Mouse (Mus musculus) spleen, adult 2 months (tissue): Measurements from ENCODE around the gene Olfr826. TPM values are rescaled to one million over a fixed set of nuclear protein-coding genes. Genes with fewer than 3 reads are reported as not detected.
"Not testable (repeated sequence)": the region's sequence is repeated elsewhere in the genome, so short reads cannot be mapped to it uniquely, and the experiment has no call there.

Experiments
- DNase-seq, 2 experiments: peaks; one replicate each; pipeline versions ENCODE4 v3.0.0 to v3.0.0-alpha.2; 2012 to 2021; ENCODE audit warnings: low spot score in 2 of 2, low read depth in 1 of 2
- H3K27ac ChIP-seq: fragments of 200-500 bp; 2 replicates; pipeline ENCODE4 v1.5.1; 2012; ENCODE audit warnings: low read length, inconsistent platforms; ENCODE audit not compliant: insufficient read depth
- H3K27me3 ChIP-seq: fragments of 200-500 bp; 2 replicates; pipeline ENCODE4 v1.6.1; 2012; ENCODE audit warnings: mild to moderate bottlenecking, moderate library complexity, low read length, inconsistent platforms; ENCODE audit not compliant: control insufficient read depth, insufficient read depth
- H3K36me3 ChIP-seq: fragments of 200-500 bp; 2 replicates; pipeline ENCODE4 v1.6.1; 2012; ENCODE audit warnings: mild to moderate bottlenecking, low read length, inconsistent platforms; ENCODE audit not compliant: control insufficient read depth, insufficient read depth
- H3K4me1 ChIP-seq: fragments of 200-500 bp; 2 replicates; pipeline ENCODE4 v1.6.1; 2011; ENCODE audit warnings: inconsistent platforms; ENCODE audit not compliant: control insufficient read depth, insufficient read depth, insufficient read length
- H3K4me3 ChIP-seq: fragments of 200-500 bp; 2 replicates; pipeline ENCODE4 v1.5.1; 2011; ENCODE audit warnings: mild to moderate bottlenecking, inconsistent platforms; ENCODE audit not compliant: insufficient read depth, insufficient read length; ENCODE audit errors: extremely low read depth
- CTCF ChIP-seq: fragments of 200-500 bp; IDR thresholded peaks from 2 replicates; pipeline ENCODE4 v1.5.1; 2011; ENCODE audit warnings: mild to moderate bottlenecking, inconsistent platforms; ENCODE audit not compliant: insufficient read depth, insufficient read length, insufficient replicate concordance; ENCODE audit errors: extremely low read depth
- POLR2A ChIP-seq: fragments of 200-500 bp; IDR thresholded peaks from 2 replicates; pipeline ENCODE4 v1.6.1; 2011; ENCODE audit warnings: low read depth, low read length, inconsistent platforms
- WGBS: fragments of 180-500 bp; shearing (Covaris S2); methylation state at CpG from one replicate; pipeline ENCODE4 v1.1.7; 2018; 5-methylcytosine and 5-hydroxymethylcytosine counted together
- polyA plus RNA-seq: library from polyadenylated mRNA; depleted of rRNA; stranded (reverse); fragments of >200 nt; gene quantifications from 2 replicates; pipeline ENCODE4 v1.2.3, GENCODE M21; 2012; rRNA removed

The Olfr826 gene
- polyA plus RNA-seq, 1 experiment, result not detected

DNA sequence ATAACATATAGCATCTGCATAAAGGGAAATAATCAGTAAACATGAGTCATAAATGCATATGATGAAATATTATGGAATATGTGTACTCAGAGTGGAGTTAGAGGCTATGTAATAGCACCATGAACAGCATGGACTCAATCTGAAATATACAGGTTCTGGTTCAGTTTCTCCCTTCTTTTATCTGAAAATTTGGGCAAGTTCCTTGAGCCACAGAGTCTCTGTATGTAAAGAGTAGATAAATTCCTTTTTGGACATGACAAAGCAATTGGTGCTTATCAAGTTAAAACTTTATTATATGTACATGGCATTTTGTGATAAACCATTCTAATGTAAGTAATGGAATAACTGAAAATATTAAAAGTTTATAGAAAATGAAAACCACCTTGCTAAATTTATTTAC, 18.8 kb downstream of the Olfr826 start:
- Histone ChIP-seq H3K27ac (no peak overlapping the region), H3K4me1 (no peaks in the 10 kb centered on the region), H3K36me3 (no peaks in the 10 kb centered on the region), H3K4me3 (no peak overlapping the region), H3K27me3 (no peaks in the 10 kb centered on the region)
- no peak for TF ChIP-seq POLR2A
- TF ChIP-seq CTCF, result no peak
- no peak for DNase-seq

DNA sequence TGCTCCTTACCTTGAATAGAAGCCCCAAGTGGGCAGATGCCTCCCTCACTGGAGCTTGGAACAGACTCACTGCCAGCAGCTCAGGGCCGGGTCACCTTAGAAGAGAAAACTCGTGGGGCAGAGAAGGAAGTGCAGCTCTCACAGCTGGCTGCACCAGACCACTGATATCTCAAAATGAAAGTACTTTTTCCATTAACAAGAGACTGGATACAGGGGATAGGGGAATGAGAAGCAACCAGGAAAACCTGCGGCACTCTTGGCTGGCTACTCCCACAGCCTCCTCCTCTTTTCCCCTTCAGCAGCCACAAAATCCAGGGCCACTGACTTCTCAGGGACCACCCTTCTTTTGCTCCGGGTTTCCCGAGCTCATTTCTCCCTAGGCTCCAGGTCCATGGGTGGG, 39.9 kb downstream of the Olfr826 start:
- no peak overlapping the region for H3K4me3 ChIP-seq
- WGBS, result 68% methylated on average over 5 of the region's 5 CpGs
- no peak for DNase-seq
- TF ChIP-seq POLR2A (no peak), CTCF (no peak)
- no peaks in the 10 kb centered on the region for H3K4me1 ChIP-seq
- no peaks in the 10 kb centered on the region for H3K36me3 ChIP-seq
- no peak overlapping the region for H3K27ac ChIP-seq
- no peaks in the 10 kb centered on the region for H3K27me3 ChIP-seq

DNA sequence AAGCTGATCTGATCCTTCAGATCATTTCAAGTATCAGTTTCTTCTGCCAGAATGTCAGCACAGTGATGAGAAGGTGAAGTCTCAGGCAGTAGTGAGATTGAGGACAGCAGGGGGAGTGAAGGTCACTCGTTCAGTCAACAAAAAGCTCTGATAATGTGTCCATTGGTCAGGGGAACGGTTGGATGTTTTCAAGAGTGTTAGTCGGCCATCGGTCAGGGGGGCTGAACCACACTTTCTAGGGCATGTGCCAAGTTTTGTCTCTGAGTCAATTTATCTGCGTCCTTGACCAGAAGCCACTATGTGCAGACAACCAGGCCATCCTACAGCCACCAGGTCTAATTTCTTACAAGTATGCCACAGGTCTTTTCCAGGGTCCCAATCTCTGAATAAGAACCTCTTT, 41.5 kb downstream of the Olfr826 start:
- not testable (repeated sequence) for H3K27me3 ChIP-seq, H3K4me1 ChIP-seq, H3K36me3 ChIP-seq, H3K4me3 ChIP-seq, H3K27ac ChIP-seq, DNase-seq
- 86% methylated on average over 5 of the region's 5 CpGs for WGBS

DNA sequence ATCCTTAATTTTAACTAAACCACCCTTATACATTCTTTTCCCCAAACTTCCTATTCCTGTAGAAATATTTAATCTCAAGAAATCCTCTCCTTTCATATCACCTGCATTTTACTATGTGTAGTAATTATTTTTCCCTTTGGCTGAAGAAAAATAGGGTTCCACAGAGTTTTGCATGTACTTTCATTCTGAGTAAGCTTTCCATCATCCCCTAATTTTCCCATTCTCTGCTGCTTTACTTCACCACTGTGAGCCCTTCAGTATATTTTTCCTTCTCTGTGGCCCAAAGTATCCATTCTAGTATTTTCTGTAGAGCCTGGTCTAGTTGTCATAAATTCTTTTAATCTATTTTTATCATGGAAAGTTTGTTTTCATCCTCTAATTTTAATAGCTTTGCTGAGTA, 49.2 kb downstream of the Olfr826 start:
- Histone ChIP-seq H3K4me3 (no peak overlapping the region; the same call in 1 of the 2 replicates), H3K27ac (no peak overlapping the region), H3K27me3 (no peaks in the 10 kb centered on the region), H3K4me1 (no peaks in the 10 kb centered on the region), H3K36me3 (no peaks in the 10 kb centered on the region)
- no peak for TF ChIP-seq POLR2A
- no peak for TF ChIP-seq CTCF
- DNase-seq, result no peak

DNA sequence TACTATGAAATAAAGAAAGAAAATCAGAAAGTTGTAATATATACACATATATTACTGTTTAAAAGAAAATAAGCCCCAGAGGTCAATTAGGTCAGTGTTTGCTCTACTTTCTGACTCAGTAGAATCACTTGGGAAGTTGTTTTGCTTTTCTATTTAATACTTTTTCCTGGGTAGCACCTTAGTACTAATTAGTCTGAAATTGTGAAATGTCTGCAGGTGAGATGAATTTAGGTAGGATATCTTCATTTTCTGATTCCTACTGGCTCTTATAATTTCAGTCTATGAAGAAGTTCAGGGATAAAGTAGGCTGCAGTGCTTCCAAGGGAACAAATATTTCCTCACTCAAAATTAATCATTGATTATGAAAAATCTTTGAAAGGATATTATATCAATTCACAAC, 54.1 kb downstream of the Olfr826 start, which contains the start of gene Olfr824:
Olfr824 (minus strand) TSS at position 101 of the 400 bp plus-strand sequence.
- H3K36me3 ChIP-seq, H3K27me3 ChIP-seq, H3K4me3 ChIP-seq, DNase-seq, H3K27ac ChIP-seq, H3K4me1 ChIP-seq: not testable (repeated sequence)

Other genes with a start within 250 kb of the Olfr826 start
- not detected in 2 replicates for gene Olfr818, start 235.1 kb downstream of the Olfr826 start, polyA plus RNA-seq
- gene Olfr819, start 216.9 kb downstream of the Olfr826 start, polyA plus RNA-seq, result not detected in 2 replicates
- gene Olfr247, start 208.0 kb downstream of the Olfr826 start, polyA plus RNA-seq, result not detected in 2 replicates
- not detected in 2 replicates for gene Gm10310, start 199.1 kb downstream of the Olfr826 start, polyA plus RNA-seq
- not detected in 2 replicates for gene Olfr820, start 171.6 kb downstream of the Olfr826 start, polyA plus RNA-seq
- gene Olfr821, start 153.8 kb downstream of the Olfr826 start, polyA plus RNA-seq, result not detected in 2 replicates
- gene Olfr822, start 113.0 kb downstream of the Olfr826 start, polyA plus RNA-seq, result not detected in 2 replicates
- not detected in 2 replicates for gene Olfr823, start 68.8 kb downstream of the Olfr826 start, polyA plus RNA-seq
- not detected in 2 replicates for gene Olfr824, start 54.2 kb downstream of the Olfr826 start, polyA plus RNA-seq
- gene Olfr825, start 17.4 kb downstream of the Olfr826 start, polyA plus RNA-seq, result not detected in 2 replicates
- not detected in 2 replicates for gene Olfr827, start 30.2 kb upstream of the Olfr826 start, polyA plus RNA-seq
- gene Neurod4, start 96.1 kb upstream of the Olfr826 start, polyA plus RNA-seq, result 0.04 TPM in 2 replicates
- 10.3 and 10.8 TPM in 2 replicates for gene Tespa1, start 138.7 kb upstream of the Olfr826 start, polyA plus RNA-seq
- gene Vmn2r84, start 210.1 kb upstream of the Olfr826 start, polyA plus RNA-seq, result not detected in 2 replicates
- gene Vmn2r85, start 245.5 kb upstream of the Olfr826 start, polyA plus RNA-seq, result not detected in 2 replicates